Mouse (Mus musculus) brain, embryonic 18.5 days (tissue): ENCODE measurements around the gene Vps13d.

Experiments used
- DNase-seq: peaks from one replicate; pipeline ENCODE4 v3.0.0-alpha.2; 2012; ENCODE audit warnings: low read depth, low spot score

Vps13d gene

GRCm38 (mm10) chr4:145037006-145037405 is 157.8 kb downstream of the Vps13d start:
- no peak for DNase-seq

GRCm38 (mm10) chr4:145035450-145035849 is 159.4 kb downstream of the Vps13d start:
- DNase-seq: no peak

- DNase-seq: no peak
Measured at GRCm38 (mm10) chr4:145034506-145035243, 160.1 kb downstream of the Vps13d start.

GRCm38 (mm10) chr4:145033392-145033791 is 161.4 kb downstream of the Vps13d start:
- DNase-seq: no peak

GRCm38 (mm10) chr4:145032637-145033036 is 162.2 kb downstream of the Vps13d start:
- no peak for DNase-seq

- no peak for DNase-seq
Measured at GRCm38 (mm10) chr4:145031510-145031909, 163.3 kb downstream of the Vps13d start.

- DNase-seq: no peak
Measured at GRCm38 (mm10) chr4:145026449-145026851, 168.4 kb downstream of the Vps13d start.

GRCm38 (mm10) chr4:145025409-145025762 is 169.4 kb downstream of the Vps13d start:
- DNase-seq: no peak

GRCm38 (mm10) chr4:145024694-145025408 is 170.0 kb downstream of the Vps13d start:
- no peak for DNase-seq

GRCm38 (mm10) chr4:145023911-145024310 is 170.9 kb downstream of the Vps13d start:
- DNase-seq: no peak

- no peak for DNase-seq
Measured at GRCm38 (mm10) chr4:145022815-145023214, 172.0 kb downstream of the Vps13d start.

- no peak for DNase-seq
Measured at GRCm38 (mm10) chr4:145022211-145022610, 172.6 kb downstream of the Vps13d start.

- no peak for DNase-seq
Measured at GRCm38 (mm10) chr4:145020383-145020782, 174.4 kb downstream of the Vps13d start.

- no peak for DNase-seq
Measured at GRCm38 (mm10) chr4:145019121-145019714, 175.6 kb downstream of the Vps13d start.

GRCm38 (mm10) chr4:145017745-145018144 is 177.1 kb downstream of the Vps13d start:
- no peak for DNase-seq

- DNase-seq: no peak
Measured at GRCm38 (mm10) chr4:145016669-145017068, 178.1 kb downstream of the Vps13d start.

GRCm38 (mm10) chr4:145014632-145014960 is 180.2 kb downstream of the Vps13d start:
- no peak for DNase-seq

- DNase-seq: no peak
Measured at GRCm38 (mm10) chr4:145013760-145014631, 180.8 kb downstream of the Vps13d start.

- DNase-seq: no peak
Measured at GRCm38 (mm10) chr4:145013187-145013586, 181.6 kb downstream of the Vps13d start.

GRCm38 (mm10) chr4:145011156-145011555 is 183.6 kb downstream of the Vps13d start:
- DNase-seq: no peak

- DNase-seq: no peak
Measured at GRCm38 (mm10) chr4:145009934-145010333, 184.9 kb downstream of the Vps13d start.

GRCm38 (mm10) chr4:145009437-145009836 is 185.4 kb downstream of the Vps13d start:
- no peak for DNase-seq
